Mouse (Mus musculus) G1E (cell line): Measurements from ENCODE around the gene Mex3d. TPM values are rescaled to one million over a fixed set of nuclear protein-coding genes. Genes with fewer than 3 reads are reported as not detected.
A peak's percentile ranks its signal among the peaks of the same experiment; 100 is the strongest.

Experiments
- ATAC-seq: 2 replicates; pipeline ENCODE4 v1.8.0; 2016; ENCODE audit warnings: mild to moderate bottlenecking; ENCODE audit not compliant: insufficient number of reproducible peaks, poor library complexity, low FRiP score, severe bottlenecking; ENCODE audit errors: extremely low read depth
- DNase-seq: peaks from one replicate; pipeline ENCODE4 v3.0.0; 2012; ENCODE audit warnings: low spot score
- H3K27me3 ChIP-seq: 2 replicates; pipeline ENCODE4 v1.6.1; 2012; ENCODE audit warnings: mild to moderate bottlenecking, low read length, inconsistent platforms; ENCODE audit not compliant: insufficient read depth
- H3K36me3 ChIP-seq: replicated peaks from 2 replicates; pipeline ENCODE3; 2012; ENCODE audit warnings: mild to moderate bottlenecking, inconsistent platforms
- H3K4me1 ChIP-seq: 2 replicates; pipeline ENCODE4 v1.6.1; 2012; ENCODE audit warnings: low read depth, low read length, inconsistent platforms, mixed read lengths; ENCODE audit not compliant: insufficient read depth
- H3K4me3 ChIP-seq: 2 replicates; pipeline ENCODE4 v1.5.1; 2012; ENCODE audit warnings: low read depth, mild to moderate bottlenecking, inconsistent platforms, low read length, moderate library complexity, mixed read lengths
- H3K9me3 ChIP-seq: replicated peaks from 2 replicates; pipeline ENCODE4 v1.6.1; 2012; ENCODE audit warnings: inconsistent platforms
- CTCF ChIP-seq: IDR thresholded peaks from 2 replicates; pipeline ENCODE4 v1.5.1; 2012; ENCODE audit warnings: low read depth, low read length, inconsistent platforms, mixed read lengths
- GATA1 ChIP-seq: IDR thresholded peaks from 2 replicates; pipeline ENCODE4 v1.6.1; 2012; ENCODE audit warnings: borderline replicate concordance, low read length, inconsistent platforms, mixed read lengths
- GATA2 ChIP-seq: IDR thresholded peaks from 2 replicates; pipeline ENCODE4 v1.6.1; 2012; ENCODE audit warnings: low read depth, low read length, inconsistent platforms, borderline replicate concordance
- POLR2AphosphoS5 ChIP-seq: IDR thresholded peaks from 2 replicates; pipeline ENCODE4 v1.6.1; 2012; ENCODE audit warnings: low read depth, low read length, inconsistent platforms; ENCODE audit not compliant: insufficient replicate concordance
- TAL1 ChIP-seq: conservative IDR thresholded peaks from 2 replicates; pipeline ENCODE4 v1.6.1; 2012; ENCODE audit warnings: low read depth, low read length, inconsistent platforms, mixed read lengths
- polyA plus RNA-seq: library from polyadenylated mRNA; stranded (reverse); fragments of >175 nt; gene quantifications from 2 replicates; pipeline ENCODE4 v1.2.3, GENCODE M21; 2012
- total RNA-seq, 2 experiments: library from RNA; stranded (forward) in 1 of 2; stranded (reverse) in 1 of 2; fragments of 200-1000 nt in 1 of 2; fragments of >200 nt in 1 of 2; fragmentation: Nextera tagmentation in 1 of 2; gene quantifications; 2 replicates each; pipeline ENCODE4 v1.2.3; 2014 to 2017

Mex3d gene
- total and polyA plus RNA-seq, 3 experiments, result 8.7 to 35.3 (median 11.4) TPM

DNA sequence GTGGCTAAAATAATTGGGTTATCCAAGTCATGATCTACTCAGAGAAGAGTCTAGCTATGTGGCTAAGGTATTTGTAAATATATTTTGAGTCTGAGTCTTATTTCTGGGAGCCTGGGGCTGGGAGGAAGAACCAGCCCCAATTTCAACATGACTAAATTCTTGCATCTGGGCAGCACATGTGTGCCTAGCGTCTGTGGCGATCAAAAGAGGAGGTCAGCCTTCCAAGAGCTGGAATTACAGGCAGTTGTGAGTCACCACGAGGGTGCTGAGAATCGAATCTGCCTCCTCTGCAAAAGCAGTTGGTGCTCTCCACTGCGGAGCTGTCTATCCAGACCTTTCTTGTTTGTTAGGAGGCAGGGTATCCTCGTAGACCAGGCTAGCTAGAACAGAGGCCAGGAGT, 21.7 kb downstream of the Mex3d start:
- DNase-seq (no peak), ATAC-seq (no peak)
- TF ChIP-seq TAL1 (no peak), GATA2 (no peak), POLR2AphosphoS5 (no peak), GATA1 (no peak), CTCF (no peak)
- H3K4me1 ChIP-seq, result peaks cover 13% of the 10 kb centered on the region
- H3K9me3 ChIP-seq, result peaks cover 14% of the 10 kb centered on the region
- no peaks in the 10 kb centered on the region for H3K36me3 ChIP-seq
- H3K27me3 ChIP-seq, result peaks cover 73% of the 10 kb centered on the region
- H3K4me3 ChIP-seq, result no peak overlapping the region

GRCm38 (mm10) chr10:80363734-80364133, 23.7 kb downstream of the Mex3d start:
- no peak for DNase-seq
- Histone ChIP-seq H3K9me3 (peaks cover 14% of the 10 kb centered on the region), H3K4me3 (no peak overlapping the region), H3K4me1 (peaks cover 6% of the 10 kb centered on the region), H3K27me3 (peaks cover 79% of the 10 kb centered on the region), H3K36me3 (no peaks in the 10 kb centered on the region)
- TF ChIP-seq GATA1, result no peak
- TF ChIP-seq TAL1, result no peak
- TF ChIP-seq CTCF, result no peak
- no peak for TF ChIP-seq GATA2
- TF ChIP-seq POLR2AphosphoS5, result no peak
- ATAC-seq, result no peak

GRCm38 (mm10) chr10:80357994-80358639, 29.3 kb downstream of the Mex3d start:
- peaks cover 8% of the 10 kb centered on the region for H3K4me1 ChIP-seq
- DNase-seq (no peak), ATAC-seq (no peak)
- H3K36me3 ChIP-seq, result no peaks in the 10 kb centered on the region
- TF ChIP-seq TAL1 (no peak), CTCF (no peak), GATA1 (no peak), GATA2 (no peak), POLR2AphosphoS5 (no peak)
- peaks cover 8% of the 10 kb centered on the region for H3K9me3 ChIP-seq
- peaks cover 88% of the 10 kb centered on the region for H3K27me3 ChIP-seq
- H3K4me3 ChIP-seq, result peak overlapping the region; percentile 10; the same call in 1 of the 2 replicates

- Histone ChIP-seq H3K27me3 (peaks cover 88% of the 10 kb centered on the region), H3K36me3 (no peaks in the 10 kb centered on the region), H3K4me1 (peaks cover 16% of the 10 kb centered on the region), H3K9me3 (peaks cover 2% of the 10 kb centered on the region; the same call in 1 of the 2 replicates), H3K4me3 (no peak overlapping the region)
- no peak for DNase-seq
- ATAC-seq, result no peak
- TF ChIP-seq TAL1 (no peak), GATA2 (no peak), GATA1 (no peak), CTCF (no peak), POLR2AphosphoS5 (no peak)
Observed at GRCm38 (mm10) chr10:80357336-80357735, 30.1 kb downstream of the Mex3d start.

DNA sequence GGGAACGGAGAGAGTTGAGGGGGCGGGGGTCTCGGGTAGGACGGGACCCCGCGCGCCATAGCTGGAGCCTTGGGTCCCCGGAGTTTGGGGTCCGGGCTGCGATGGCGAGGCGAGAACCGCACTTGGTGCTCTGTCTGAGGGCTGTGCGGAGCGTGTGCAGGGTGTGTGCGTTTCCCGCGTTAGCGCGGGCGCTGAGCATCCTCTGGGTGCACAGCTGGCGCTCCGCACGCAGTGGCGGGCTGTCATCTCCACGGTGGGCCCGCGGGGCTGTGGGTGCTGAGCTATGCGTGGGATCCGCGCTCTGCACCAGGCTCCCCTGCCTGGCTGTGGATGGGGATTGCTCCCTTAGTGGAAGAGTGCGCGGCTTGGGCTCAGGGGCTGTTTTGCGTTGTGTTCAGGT, 30.7 kb downstream of the Mex3d start:
- TF ChIP-seq TAL1 (no peak), CTCF (no peak), GATA1 (no peak), GATA2 (no peak)
- ATAC-seq (no peak), DNase-seq (no peak)
- Histone ChIP-seq H3K4me1 (peaks cover 21% of the 10 kb centered on the region), H3K36me3 (no peaks in the 10 kb centered on the region), H3K4me3 (no peak overlapping the region), H3K27me3 (peaks cover 93% of the 10 kb centered on the region), H3K9me3 (no peaks in the 10 kb centered on the region)

- peaks cover 21% of the 10 kb centered on the region for H3K4me1 ChIP-seq
- ATAC-seq, result no peak
- H3K27me3 ChIP-seq, result peaks cover 96% of the 10 kb centered on the region
- no peak for DNase-seq
- TF ChIP-seq GATA2, result no peak
- H3K36me3 ChIP-seq, result no peaks in the 10 kb centered on the region
- no peaks in the 10 kb centered on the region for H3K9me3 ChIP-seq
- no peak within 1 kb of the TSS for H3K4me3 ChIP-seq
Observed at GRCm38 (mm10) chr10:80356001-80356682, 31.3 kb downstream of the Mex3d start, which contains the start of gene Plk5. Plk5 (plus strand) TSS chr10:80356459.
